Mouse (Mus musculus): ENCODE data around the gene Gm15023. TPM values are rescaled to one million over a fixed set of nuclear protein-coding genes. Genes with fewer than 3 reads are reported as not detected.
"Not testable (repeated sequence)": the region's sequence is repeated elsewhere in the genome, so short reads cannot be mapped to it uniquely, and the experiment has no call there.

Gm15023 gene
- not detected in 2 replicates for polyA plus RNA-seq (2012; ENCODE audit: insufficient read depth, insufficient read length, missing spikeins)

- H3K4me3 ChIP-seq (ENCODE audit: insufficient read depth, low read depth, low read length); H3K4me1 ChIP-seq (ENCODE audit: control insufficient read depth, insufficient read depth, insufficient read length, low read length); H3K27ac ChIP-seq (replicated peaks; ENCODE audit: low read depth, low read length): not testable (repeated sequence)
Measured at GRCm38 (mm10) chrX:135177532-135177931, at the start of gene Gm15023. TSS of gene Gm15023 (minus strand) at chrX:135177632.

DNA sequence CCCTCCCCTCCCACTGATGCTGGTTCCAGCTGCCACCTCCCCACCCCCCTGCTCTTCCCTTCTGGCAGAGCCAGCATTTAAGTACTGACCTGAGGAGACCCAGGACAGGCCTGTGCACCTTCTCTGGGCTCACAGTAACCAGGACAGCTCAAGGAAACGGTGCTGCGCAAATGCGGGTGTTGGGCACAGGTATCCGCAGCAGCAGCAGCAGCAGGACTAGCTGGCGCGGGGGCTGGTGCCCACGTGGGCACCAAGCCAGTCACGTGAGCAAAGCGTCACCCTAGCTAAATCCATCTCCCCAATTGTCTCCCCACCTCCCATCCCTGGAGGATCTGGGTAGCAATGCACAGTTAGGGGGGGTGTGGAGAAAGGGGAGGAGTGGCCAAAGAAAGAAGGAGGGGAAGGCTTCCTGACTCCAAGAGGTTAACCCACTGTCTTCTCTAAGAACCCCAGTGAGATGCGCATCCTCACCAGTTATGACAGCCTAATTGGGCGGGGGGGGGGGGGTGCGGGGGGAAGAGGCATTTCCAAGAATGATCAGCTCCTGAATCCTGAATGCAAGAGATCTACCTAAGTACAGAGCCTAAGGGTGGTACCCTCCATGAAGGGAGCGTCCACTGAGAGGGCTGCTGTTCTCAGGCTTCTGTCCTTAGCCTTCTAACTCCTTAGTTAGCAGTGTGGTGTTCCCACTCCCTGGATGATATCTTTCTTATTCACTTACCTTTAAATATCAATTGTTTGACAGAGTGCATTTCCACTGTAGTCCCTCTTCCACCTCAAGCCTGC lies 33.2 kb upstream of the Gm15023 start, which contains the start of gene Tceal6:
Gene Tceal6, minus strand, starts transcription at position 252 of the 786 bp plus-strand sequence.
- H3K27ac ChIP-seq (replicated peaks; ENCODE audit: low read depth, low read length): no peak within 1 kb of the TSS
- H3K4me1 ChIP-seq (ENCODE audit: control insufficient read depth, insufficient read depth, insufficient read length, low read length): no peaks in the 10 kb centered on the region
- H3K4me3 ChIP-seq (ENCODE audit: insufficient read depth, low read depth, low read length): no peak within 1 kb of the TSS

DNA sequence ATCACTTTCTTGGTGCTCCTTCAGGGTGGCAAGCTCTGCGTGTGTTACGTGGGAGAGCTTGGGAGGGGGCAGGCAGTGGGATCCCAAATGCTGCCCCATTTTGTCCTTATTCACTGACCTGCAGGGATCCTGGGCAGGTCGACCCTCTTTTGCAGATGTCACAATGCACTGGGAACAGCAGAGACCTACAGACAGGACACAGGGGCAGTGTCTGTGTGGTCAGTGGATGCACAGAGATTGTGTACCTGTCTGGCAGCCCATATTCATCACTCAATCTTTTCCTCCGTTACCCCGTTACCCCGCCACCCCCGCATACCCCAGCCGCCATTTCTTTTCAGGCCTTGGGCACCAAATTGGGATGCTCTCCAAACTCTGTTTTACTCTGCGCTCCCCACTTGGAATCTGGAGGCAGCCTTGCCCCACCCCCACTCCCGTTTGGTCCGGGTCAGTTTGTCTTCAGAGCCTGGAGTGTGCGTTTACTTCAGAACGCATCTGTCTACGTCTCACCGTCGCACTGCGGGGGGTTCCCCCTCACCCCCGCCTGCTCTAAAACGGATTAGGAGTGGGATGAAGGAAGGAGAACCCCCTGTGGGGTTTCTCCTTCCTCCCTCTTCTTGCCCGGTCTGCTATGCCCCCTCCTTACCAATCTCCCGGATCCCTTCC lies 32.5 kb upstream of the Gm15023 start:
- not testable (repeated sequence) for H3K27ac ChIP-seq (replicated peaks; ENCODE audit: low read depth, low read length); H3K4me1 ChIP-seq (ENCODE audit: control insufficient read depth, insufficient read depth, insufficient read length, low read length); H3K4me3 ChIP-seq (ENCODE audit: insufficient read depth, low read depth, low read length)

- H3K4me1 ChIP-seq (ENCODE audit: control insufficient read depth, insufficient read depth, insufficient read length, low read length); H3K4me3 ChIP-seq (ENCODE audit: insufficient read depth, low read depth, low read length); H3K27ac ChIP-seq (replicated peaks; ENCODE audit: low read depth, low read length): not testable (repeated sequence)
Measured at GRCm38 (mm10) chrX:135189924-135190323, 12.5 kb upstream of the Gm15023 start.

GRCm38 (mm10) chrX:135188661-135189060 lies 11.2 kb upstream of the Gm15023 start:
- not testable (repeated sequence) for H3K4me1 ChIP-seq (ENCODE audit: control insufficient read depth, insufficient read depth, insufficient read length, low read length); H3K4me3 ChIP-seq (ENCODE audit: insufficient read depth, low read depth, low read length); H3K27ac ChIP-seq (replicated peaks; ENCODE audit: low read depth, low read length)

Other genes with a start within 250 kb of the Gm15023 start
- gene Nxf2, start 212.9 kb downstream of the Gm15023 start, polyA plus RNA-seq (2012; ENCODE audit: insufficient read depth, insufficient read length, missing spikeins): not detected in 2 replicates
- 3.3 and 5.8 TPM in 2 replicates for gene Zmat1, start 168.4 kb downstream of the Gm15023 start, polyA plus RNA-seq (2012; ENCODE audit: insufficient read depth, insufficient read length, missing spikeins)
- not detected in 2 replicates for gene Tceal6, start 33.1 kb upstream of the Gm15023 start, polyA plus RNA-seq (2012; ENCODE audit: insufficient read depth, insufficient read length, missing spikeins)
- gene Pramel3, start 124.7 kb upstream of the Gm15023 start, polyA plus RNA-seq (2012; ENCODE audit: insufficient read depth, insufficient read length, missing spikeins): not detected in 2 replicates
- not detected in 2 replicates for gene Gm5128, start 195.7 kb upstream of the Gm15023 start, polyA plus RNA-seq (2012; ENCODE audit: insufficient read depth, insufficient read length, missing spikeins)